Mouse (Mus musculus) hindlimb bud, embryonic 11.5 days (tissue): ENCODE data around the gene Preb.
A peak's percentile ranks its signal among the peaks of the same experiment; 100 is the strongest.

ENCODE experiments used
- DNase-seq: peaks from one replicate; pipeline ENCODE4 v3.0.0-alpha.2; 2012; ENCODE audit warnings: low read depth, low spot score; ENCODE audit errors: extremely low spot score

Preb gene

DNA sequence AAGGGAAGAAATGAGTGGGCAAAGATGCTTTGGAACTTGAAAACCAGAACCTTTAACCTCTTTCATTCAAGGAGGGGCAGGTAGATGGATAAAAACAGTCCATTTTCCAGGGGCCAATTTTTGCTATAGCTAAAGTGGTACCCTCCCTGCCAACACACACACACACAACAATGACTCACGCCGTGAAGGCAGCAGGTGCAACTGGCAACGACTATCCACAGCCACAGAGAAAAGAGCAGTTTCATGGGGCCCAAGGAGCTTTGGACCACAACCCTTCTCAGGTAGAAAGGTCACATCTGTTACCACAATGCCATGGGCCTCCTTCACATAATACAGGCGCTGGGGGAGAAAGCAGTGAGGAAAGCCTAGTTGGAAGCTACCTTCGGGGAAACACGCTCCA, 4.4 kb downstream of the Preb start:
- DNase-seq, result no peak

DNA sequence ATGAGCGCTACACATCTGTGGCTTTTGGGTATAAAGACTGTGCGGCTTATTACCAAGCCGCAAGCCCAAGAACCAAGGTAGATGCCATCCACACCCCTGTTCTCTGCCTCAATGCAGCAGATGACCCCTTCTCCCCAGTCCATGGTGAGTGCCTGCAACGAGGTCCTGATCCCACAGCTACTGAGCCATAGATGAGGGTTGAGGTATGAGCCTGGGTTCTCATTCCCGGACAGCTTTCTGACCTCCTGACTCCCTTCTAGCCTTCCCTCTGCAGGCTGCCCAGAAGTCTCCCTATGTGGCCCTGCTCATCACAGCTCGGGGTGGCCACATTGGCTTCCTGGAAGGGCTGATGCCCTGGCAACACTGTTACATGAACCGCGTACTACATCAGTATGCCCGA, 5.6 kb downstream of the Preb start:
- no peak for DNase-seq

DNA sequence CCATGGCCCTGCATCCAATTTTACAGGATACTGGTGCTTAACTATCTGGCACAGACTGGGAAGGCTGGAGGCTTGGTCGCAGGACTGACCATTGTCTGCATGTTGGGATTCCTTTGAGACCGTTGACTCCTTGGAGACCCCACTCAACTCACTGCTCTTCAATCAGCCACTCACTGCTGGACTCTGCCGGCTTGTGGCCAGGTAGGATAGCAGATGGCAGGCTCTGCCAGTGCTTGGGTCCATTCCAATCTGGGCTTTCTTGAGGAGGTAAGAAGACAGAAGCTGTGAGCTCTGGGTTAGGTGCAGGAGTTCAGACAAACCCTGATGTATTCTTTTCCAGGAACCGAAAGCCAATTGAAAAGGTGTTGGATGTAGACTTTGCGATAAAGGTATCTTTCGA, 6.1 kb downstream of the Preb start:
- DNase-seq, result no peak

- DNase-seq, result no peak
These were observed 7.6 kb downstream of the Preb start for GRCm38 (mm10) chr5:30952551-30952950.

- DNase-seq, result no peak
These were observed 8.5 kb downstream of the Preb start for GRCm38 (mm10) chr5:30951706-30952105.

DNA sequence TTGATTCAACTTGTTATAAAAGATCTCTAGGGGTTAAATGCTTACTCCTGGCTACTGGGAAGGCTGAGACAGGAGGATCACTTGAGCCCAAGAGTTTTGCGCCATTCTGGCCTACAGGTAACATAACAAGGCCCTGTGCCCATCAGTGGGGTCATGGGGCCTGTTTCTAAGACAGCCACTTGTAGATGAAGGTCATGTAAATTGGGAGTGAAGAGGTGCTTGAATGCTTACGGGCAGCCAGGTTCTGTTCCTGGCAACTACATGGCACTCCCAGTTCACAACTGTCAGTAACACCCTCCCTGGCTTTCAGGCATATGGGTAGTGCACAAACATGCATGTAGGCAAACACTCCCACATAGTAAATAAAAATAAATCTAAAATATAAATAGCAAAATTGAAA, 9.2 kb downstream of the Preb start:
- DNase-seq, result no peak

DNA sequence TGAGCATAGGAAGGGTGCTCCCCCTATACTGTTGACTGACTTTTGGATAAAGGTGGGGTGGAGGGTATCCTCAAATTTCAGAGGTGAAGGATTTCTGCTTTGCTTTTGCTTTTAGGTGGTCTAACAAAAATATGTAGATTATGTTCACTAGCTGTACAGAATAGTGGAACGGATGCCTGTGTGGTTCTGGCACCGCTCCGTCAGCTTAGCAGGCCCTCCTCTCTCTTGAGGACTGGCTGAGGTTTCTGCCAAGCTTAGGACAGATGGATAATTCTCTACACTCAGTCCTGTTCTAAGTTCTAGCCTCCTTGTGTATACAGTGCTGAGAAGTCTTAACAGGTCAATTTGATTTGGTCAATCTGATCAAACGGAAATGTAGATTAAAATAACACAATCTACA, 9.7 kb downstream of the Preb start:
- DNase-seq, result no peak

GRCm38 (mm10) chr5:30949654-30950326, 10.4 kb downstream of the Preb start:
- peak; percentile 52 for DNase-seq

DNA sequence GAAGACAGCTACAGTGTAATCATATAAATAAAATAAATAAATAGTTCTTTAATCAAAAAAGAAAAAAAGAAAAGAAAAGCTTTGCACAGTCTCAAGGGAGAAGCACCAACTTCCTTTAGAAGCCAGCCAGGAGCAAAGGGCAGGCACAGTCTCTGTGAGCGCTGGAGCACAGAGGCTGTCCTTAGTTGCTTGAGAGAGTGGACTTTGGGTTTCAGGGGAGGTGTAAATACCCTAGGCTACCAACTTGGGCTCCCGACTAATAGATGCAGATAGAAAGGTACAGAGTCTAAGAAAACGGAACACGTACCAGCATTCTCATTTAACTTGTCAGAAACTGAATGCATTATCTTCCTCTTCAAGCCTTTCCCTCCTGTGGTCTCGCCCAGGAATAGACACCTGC, 11.5 kb downstream of the Preb start:
- DNase-seq, result no peak

DNA sequence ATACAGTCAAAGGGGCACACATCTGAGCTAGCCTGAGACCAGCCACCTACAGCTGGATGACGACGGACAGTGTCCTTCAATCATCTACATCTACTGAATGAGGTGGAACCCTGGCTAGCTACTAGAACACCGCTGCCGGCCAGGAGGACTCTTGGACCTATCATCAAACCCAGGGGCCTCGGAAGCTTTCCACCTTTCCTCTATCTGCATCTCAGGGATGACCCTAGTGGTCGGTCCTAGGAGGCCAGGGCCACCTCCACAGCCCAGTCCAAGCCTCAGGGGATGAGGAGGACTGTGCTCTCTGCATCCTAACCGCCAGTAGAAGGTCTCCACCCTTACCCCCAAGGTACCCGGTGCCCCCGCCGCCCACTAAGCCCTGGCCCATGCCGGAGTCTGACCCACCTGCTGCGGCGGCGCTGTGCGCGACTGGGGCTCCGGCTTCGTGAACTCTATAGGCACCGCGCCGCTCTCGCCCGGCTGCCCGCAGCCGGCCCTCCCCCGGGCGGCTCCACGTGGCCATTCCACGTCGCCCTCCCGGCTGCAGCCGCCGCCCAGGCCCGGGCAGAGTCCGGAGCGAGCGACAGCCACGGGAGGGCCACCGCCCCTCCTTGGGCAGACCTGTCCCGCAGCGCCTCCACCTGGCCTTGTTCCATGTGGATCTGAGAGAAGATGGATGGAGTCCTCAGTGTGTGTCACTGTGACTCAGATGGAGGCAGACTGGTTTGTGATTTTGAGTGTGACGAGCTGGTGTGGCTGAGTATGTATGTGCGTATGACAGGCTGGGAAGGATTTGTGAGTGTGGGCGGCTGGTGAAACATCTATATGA, 15.0 kb downstream of the Preb start, which contains the start of gene Cgref1:
TSS of gene Cgref1 (minus strand) at position 636 of the 826 bp plus-strand sequence.
- DNase-seq, result no peak

DNA sequence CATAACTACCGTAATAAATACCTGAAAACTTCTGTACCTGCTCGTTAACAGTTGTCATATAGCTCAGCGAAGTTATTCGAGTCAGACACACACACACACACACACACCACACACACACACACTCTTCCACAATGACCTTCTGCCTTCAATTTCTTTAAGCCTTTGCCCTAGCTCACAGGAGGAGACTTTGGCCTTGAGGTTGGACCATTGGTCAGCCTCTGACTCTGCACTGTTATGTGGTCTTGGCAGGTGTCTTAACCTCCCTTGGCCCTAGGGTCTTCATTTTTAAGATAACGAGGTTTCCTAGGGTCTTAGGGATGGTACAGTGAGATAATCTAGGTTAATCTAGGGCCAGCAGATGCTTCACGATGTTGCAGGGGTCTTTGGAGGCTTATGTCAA, 15.8 kb downstream of the Preb start:
- no peak for DNase-seq

DNA sequence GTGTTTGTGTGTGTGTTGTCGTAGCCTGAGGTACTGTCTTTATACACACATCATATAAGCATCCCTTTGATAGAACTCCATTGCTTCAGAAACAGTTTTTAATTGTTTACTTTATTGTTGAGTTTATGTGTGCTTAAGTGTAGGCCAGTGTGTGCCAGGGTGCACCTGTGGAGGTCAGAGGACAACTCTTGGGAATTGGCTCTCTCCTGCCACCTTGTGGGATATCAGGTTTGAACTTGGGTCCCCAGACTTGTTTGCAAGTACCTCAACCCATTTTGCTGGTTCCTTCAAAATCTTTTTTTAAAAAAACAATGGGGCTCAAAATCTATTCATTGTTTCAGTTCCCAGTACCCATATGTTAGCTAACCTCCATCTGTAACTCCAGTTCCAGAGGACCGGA, 17.2 kb downstream of the Preb start:
- DNase-seq, result no peak

- DNase-seq, result no peak
These were observed 25.3 kb downstream of the Preb start for GRCm38 (mm10) chr5:30934725-30935461.

GRCm38 (mm10) chr5:30933705-30934104, 26.5 kb downstream of the Preb start:
- no peak for DNase-seq

- no peak for DNase-seq
These were observed 28.8 kb downstream of the Preb start for GRCm38 (mm10) chr5:30931378-30931777.

- no peak for DNase-seq
These were observed 29.3 kb downstream of the Preb start for GRCm38 (mm10) chr5:30930846-30931245.

- no peak for DNase-seq
These were observed 30.0 kb downstream of the Preb start for GRCm38 (mm10) chr5:30930121-30930520.

DNA sequence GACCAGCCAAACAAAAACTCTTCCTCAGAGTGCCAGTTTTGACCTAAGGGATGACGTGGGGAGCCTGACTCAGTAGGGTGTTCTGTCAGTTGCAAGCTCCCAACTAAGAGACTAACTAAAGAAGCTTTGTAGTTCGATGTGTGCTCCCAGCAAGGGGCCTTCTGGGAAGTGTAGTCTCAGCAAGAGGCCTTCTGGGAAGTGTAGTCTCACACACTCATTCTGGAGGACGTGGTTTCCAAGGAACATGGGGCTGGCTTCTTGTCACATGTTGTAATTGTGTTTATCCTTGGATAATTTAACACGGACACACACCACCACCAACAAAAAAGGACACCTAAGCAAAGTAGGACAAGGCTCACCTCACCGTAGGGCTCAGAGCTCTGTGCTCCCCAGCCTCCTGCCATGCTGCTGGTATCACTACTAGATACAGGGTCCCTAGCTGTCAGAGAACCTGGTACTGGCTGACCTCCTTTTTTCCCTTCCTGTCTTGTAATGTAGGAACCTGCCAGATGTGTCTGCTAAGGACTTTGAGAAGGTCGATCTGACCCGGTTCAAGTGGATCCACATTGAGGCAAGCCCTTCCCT, 32.1 kb downstream of the Preb start:
- no peak for DNase-seq

GRCm38 (mm10) chr5:30926073-30926472, 34.1 kb downstream of the Preb start:
- DNase-seq, result no peak

DNA sequence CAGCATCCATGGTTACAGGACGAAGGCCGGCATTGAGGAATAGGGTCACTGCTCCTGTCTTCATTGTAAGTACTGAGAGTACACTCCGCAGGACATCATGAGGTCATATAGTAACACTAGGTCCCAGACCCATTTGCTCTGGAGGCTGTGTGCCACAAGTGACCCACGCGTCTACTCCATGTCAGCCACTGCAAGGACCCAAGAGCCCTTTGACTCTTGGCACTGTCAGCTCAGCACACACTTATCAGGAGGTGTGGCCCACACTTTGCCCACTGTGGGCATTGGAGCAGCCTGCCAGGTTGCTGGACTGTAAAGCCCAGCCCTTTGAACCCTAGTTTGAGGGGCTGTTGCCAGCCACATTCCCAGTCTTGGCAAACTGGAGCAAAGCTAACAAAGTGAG, 34.9 kb downstream of the Preb start:
- DNase-seq, result no peak

DNA sequence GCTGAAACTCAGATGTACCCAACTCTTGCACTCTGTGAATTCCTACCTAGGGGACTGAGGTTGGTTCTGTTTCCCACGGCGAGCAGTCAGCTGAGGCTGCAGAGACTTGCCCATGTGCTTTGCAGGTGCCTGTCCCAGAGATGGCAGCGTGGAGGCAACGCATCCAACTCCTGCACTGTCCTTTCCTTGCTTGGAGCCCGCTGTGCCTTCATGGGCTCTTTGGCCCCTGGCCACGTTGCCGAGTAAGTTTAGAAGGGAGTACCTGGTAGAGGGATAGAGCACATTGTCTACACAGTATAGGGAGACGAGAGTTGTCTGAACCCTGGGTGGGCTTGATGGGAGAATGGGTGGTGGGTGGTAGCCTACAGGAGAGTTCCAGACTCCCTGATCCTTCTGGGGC, 35.5 kb downstream of the Preb start:
- no peak for DNase-seq
